Mouse (Mus musculus): ENCODE data around the gene Prss40. TPM values are rescaled to one million over a fixed set of nuclear protein-coding genes. Genes with fewer than 3 reads are reported as not detected.

The Prss40 gene
- total RNA-seq, 1 experiment = not detected

DNA sequence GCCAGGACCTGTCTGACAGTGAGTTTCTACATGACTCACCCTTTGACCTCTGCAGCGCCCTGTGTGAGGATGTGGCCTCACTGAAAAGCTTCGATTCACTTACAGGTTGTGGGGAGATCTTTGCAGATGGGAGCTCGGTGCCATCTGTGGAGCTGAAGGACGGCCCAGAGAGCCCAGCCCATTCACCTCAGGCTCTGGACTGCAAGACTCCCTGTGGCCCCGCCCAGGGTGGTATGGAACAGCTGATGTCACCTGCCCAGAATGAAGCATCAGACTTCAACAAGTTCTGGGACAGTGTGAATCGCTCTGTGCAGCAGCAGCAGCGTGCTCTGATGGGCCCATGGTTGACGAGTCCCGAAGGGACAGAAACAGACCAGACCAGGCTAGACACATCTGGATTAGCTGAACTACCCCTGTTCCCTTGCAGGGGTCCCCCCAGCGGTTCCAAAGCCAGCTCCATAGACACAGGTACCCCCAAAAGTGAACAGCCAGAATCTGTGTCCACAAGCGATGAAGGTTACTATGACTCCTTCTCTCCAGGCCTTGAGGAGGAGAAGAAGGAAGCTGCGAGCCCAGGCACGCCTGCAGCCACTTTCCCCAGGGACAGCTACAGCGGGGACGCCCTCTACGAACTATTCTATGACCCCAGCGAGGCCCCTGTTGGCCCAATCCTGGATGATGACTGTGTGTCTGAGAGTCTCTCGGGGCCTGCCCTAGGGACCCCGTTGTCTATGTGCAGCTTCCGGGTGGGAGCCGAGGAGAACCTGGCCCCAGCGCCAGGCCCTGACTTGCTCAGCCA is 26.8 kb upstream of the Prss40 start:
- Histone ChIP-seq H3K4me3 (ENCODE audit: insufficient read depth in 1 of 2, low read depth in 1 of 2, low read length in 2 of 2, poor library complexity in 1 of 2, severe bottlenecking in 1 of 2) (no peak overlapping the region), H3K9me3 (ENCODE audit: control insufficient read depth, insufficient read depth, low read depth, low read length) (no peaks in the 10 kb centered on the region), H3K4me1 (ENCODE audit: control insufficient read depth in 2 of 2, insufficient read depth in 2 of 2, low read length in 2 of 2, poor library complexity in 1 of 2) (no peaks in the 10 kb centered on the region), H3K27ac (ENCODE audit: insufficient read depth, low read depth, low read length, poor library complexity, severe bottlenecking) (no peak overlapping the region), H3K9ac (ENCODE audit: insufficient read depth, low read depth, low read length, poor library complexity, severe bottlenecking) (no peak overlapping the region; the same call in 1 of the 2 replicates), H3K36me3 (ENCODE audit: control insufficient read depth, insufficient read depth, low read length, poor library complexity, severe bottlenecking) (no peaks in the 10 kb centered on the region)
- in situ Hi-C loops (cut with MboI; ENCODE audit: low sequenced_read_pairs in 2 of 2, unreplicated experiment in 2 of 2) = no loop called here
- TF ChIP-seq HCFC1 (IDR thresholded peaks at IDR 0.05; ENCODE audit: borderline replicate concordance, insufficient read depth, low read length) (no peak), CHD2 (IDR thresholded peaks at IDR 0.05; ENCODE audit: low read depth, low read length) (no peak), MAFK (IDR thresholded peaks at IDR 0.05; ENCODE audit: insufficient read depth, low read depth, low read length) (no peak), ZC3H11A (IDR thresholded peaks at IDR 0.05; ENCODE audit: borderline replicate concordance, low read depth, low read length) (no peak), ZNF384 (IDR thresholded peaks at IDR 0.05; ENCODE audit: low read depth, low read length) (no peak)
- no peak for DNase-seq (ENCODE audit: low read depth, low spot score)

GRCm38 (mm10) chr1:34584736-34585135 is 24.0 kb upstream of the Prss40 start:
- no peak overlapping the region for H3K4me3 ChIP-seq (ENCODE audit: insufficient read depth in 1 of 2, low read depth in 1 of 2, low read length in 2 of 2, poor library complexity in 1 of 2, severe bottlenecking in 1 of 2)
- H3K9ac ChIP-seq (ENCODE audit: insufficient read depth, low read depth, low read length, poor library complexity, severe bottlenecking) = no peak overlapping the region
- H3K27ac ChIP-seq (ENCODE audit: insufficient read depth, low read depth, low read length, poor library complexity, severe bottlenecking) = no peak overlapping the region
- no peaks in the 10 kb centered on the region for H3K9me3 ChIP-seq (ENCODE audit: control insufficient read depth, insufficient read depth, low read depth, low read length)
- in situ Hi-C loops (cut with MboI; ENCODE audit: low sequenced_read_pairs in 2 of 2, unreplicated experiment in 2 of 2) = no loop called here
- H3K36me3 ChIP-seq (ENCODE audit: control insufficient read depth, insufficient read depth, low read length, poor library complexity, severe bottlenecking) = no peaks in the 10 kb centered on the region
- TF ChIP-seq CHD2 (IDR thresholded peaks at IDR 0.05; ENCODE audit: low read depth, low read length) (no peak), ZC3H11A (IDR thresholded peaks at IDR 0.05; ENCODE audit: borderline replicate concordance, low read depth, low read length) (no peak), MAFK (IDR thresholded peaks at IDR 0.05; ENCODE audit: insufficient read depth, low read depth, low read length) (no peak)
- H3K4me1 ChIP-seq (ENCODE audit: control insufficient read depth in 2 of 2, insufficient read depth in 2 of 2, low read length in 2 of 2, poor library complexity in 1 of 2) = peaks cover 0 to 3% of the 10 kb centered on the region in 2 experiments; a peak in 2 of 4 replicates
- no peak for DNase-seq (ENCODE audit: low read depth, low spot score)

GRCm38 (mm10) chr1:34583821-34584263 is 23.1 kb upstream of the Prss40 start:
- no peak overlapping the region for H3K4me3 ChIP-seq (ENCODE audit: insufficient read depth in 1 of 2, low read depth in 1 of 2, low read length in 2 of 2, poor library complexity in 1 of 2, severe bottlenecking in 1 of 2)
- TF ChIP-seq MAFK (IDR thresholded peaks at IDR 0.05; ENCODE audit: insufficient read depth, low read depth, low read length) (no peak), HCFC1 (IDR thresholded peaks at IDR 0.05; ENCODE audit: borderline replicate concordance, insufficient read depth, low read length) (no peak), ZNF384 (IDR thresholded peaks at IDR 0.05; ENCODE audit: low read depth, low read length) (no peak), ZC3H11A (IDR thresholded peaks at IDR 0.05; ENCODE audit: borderline replicate concordance, low read depth, low read length) (no peak), CHD2 (IDR thresholded peaks at IDR 0.05; ENCODE audit: low read depth, low read length) (no peak)
- DNase-seq (ENCODE audit: low read depth, low spot score) = no peak
- H3K9ac ChIP-seq (ENCODE audit: insufficient read depth, low read depth, low read length, poor library complexity, severe bottlenecking) = no peak overlapping the region
- no peaks in the 10 kb centered on the region for H3K9me3 ChIP-seq (ENCODE audit: control insufficient read depth, insufficient read depth, low read depth, low read length)
- in situ Hi-C loops (cut with MboI; ENCODE audit: low sequenced_read_pairs in 2 of 2, unreplicated experiment in 2 of 2) = no loop called here
- no peak overlapping the region for H3K27ac ChIP-seq (ENCODE audit: insufficient read depth, low read depth, low read length, poor library complexity, severe bottlenecking)
- peaks cover 0 to 3% of the 10 kb centered on the region in 2 experiments; a peak in 2 of 4 replicates for H3K4me1 ChIP-seq (ENCODE audit: control insufficient read depth in 2 of 2, insufficient read depth in 2 of 2, low read length in 2 of 2, poor library complexity in 1 of 2)
- H3K36me3 ChIP-seq (ENCODE audit: control insufficient read depth, insufficient read depth, low read length, poor library complexity, severe bottlenecking) = no peaks in the 10 kb centered on the region

- no peak overlapping the region for H3K4me3 ChIP-seq (ENCODE audit: insufficient read depth in 1 of 2, low read depth in 1 of 2, low read length in 2 of 2, poor library complexity in 1 of 2, severe bottlenecking in 1 of 2)
- DNase-seq (ENCODE audit: low read depth, low spot score) = no peak
- H3K36me3 ChIP-seq (ENCODE audit: control insufficient read depth, insufficient read depth, low read length, poor library complexity, severe bottlenecking) = no peaks in the 10 kb centered on the region
- H3K9ac ChIP-seq (ENCODE audit: insufficient read depth, low read depth, low read length, poor library complexity, severe bottlenecking) = no peak overlapping the region
- H3K9me3 ChIP-seq (ENCODE audit: control insufficient read depth, insufficient read depth, low read depth, low read length) = no peaks in the 10 kb centered on the region
- TF ChIP-seq HCFC1 (IDR thresholded peaks at IDR 0.05; ENCODE audit: borderline replicate concordance, insufficient read depth, low read length) (no peak), ZC3H11A (IDR thresholded peaks at IDR 0.05; ENCODE audit: borderline replicate concordance, low read depth, low read length) (no peak), MAFK (IDR thresholded peaks at IDR 0.05; ENCODE audit: insufficient read depth, low read depth, low read length) (no peak), ZNF384 (IDR thresholded peaks at IDR 0.05; ENCODE audit: low read depth, low read length) (no peak)
- in situ Hi-C loops (cut with MboI; ENCODE audit: low sequenced_read_pairs in 2 of 2, unreplicated experiment in 2 of 2) = no loop called here
- peaks cover 0 to 3% of the 10 kb centered on the region in 2 experiments; a peak in 2 of 4 replicates for H3K4me1 ChIP-seq (ENCODE audit: control insufficient read depth in 2 of 2, insufficient read depth in 2 of 2, low read length in 2 of 2, poor library complexity in 1 of 2)
- no peak overlapping the region for H3K27ac ChIP-seq (ENCODE audit: insufficient read depth, low read depth, low read length, poor library complexity, severe bottlenecking)
Observed at GRCm38 (mm10) chr1:34582218-34582617, 21.5 kb upstream of the Prss40 start.
